Mouse (Mus musculus) skeletal muscle tissue, postnatal 0 days (tissue): ENCODE data around the gene Aldh1a1. TPM values are rescaled to one million over a fixed set of nuclear protein-coding genes. Genes with fewer than 3 reads are reported as not detected.

ENCODE experiments used
- polyA plus RNA-seq: library from polyadenylated mRNA; unstranded; fragments of >200 nt; fragmentation: Nextera tagmentation; extraction: Ambion mirVana; gene quantifications from 2 replicates; pipeline ENCODE4 v1.2.1, GENCODE M21; 2015

Gene Aldh1a1
- 7.4 and 7.7 TPM in 2 replicates for polyA plus RNA-seq

GRCm38 (mm10) chr19:20492491-20492890, at the start of gene Aldh1a1:
TSS of gene Aldh1a1 (plus strand) at chr19:20492715.

Other genes with a start within 250 kb of the Aldh1a1 start
- 63.3 and 118 TPM in 2 replicates for gene Anxa1, start 101.8 kb upstream of the Aldh1a1 start, polyA plus RNA-seq
- 2.2 and 6.4 TPM in 2 replicates for gene Aldh1a7, start 234.8 kb downstream of the Aldh1a1 start, polyA plus RNA-seq